Mouse (Mus musculus): Measurements from ENCODE around the gene Sirpb1c.
"Not testable (repeated sequence)": the region's sequence is repeated elsewhere in the genome, so short reads cannot be mapped to it uniquely, and the experiment has no call there.

Gene Sirpb1c

GRCm38 (mm10) chr3:15848280-15848679 is at the start of gene Sirpb1c:
Gene Sirpb1c (minus strand): TSS chr3:15848528.
- not testable (repeated sequence) for DNase-seq (ENCODE audit: low spot score in 2 of 2)

GRCm38 (mm10) chr3:15886380-15886779 is 38.1 kb upstream of the Sirpb1c start:
- no peak for DNase-seq (ENCODE audit: low spot score in 2 of 2)

GRCm38 (mm10) chr3:15855773-15856172 is 7.4 kb upstream of the Sirpb1c start:
- not testable (repeated sequence) for DNase-seq (ENCODE audit: low spot score in 2 of 2)

- DNase-seq (ENCODE audit: low spot score in 2 of 2), result no peak
These were observed 1.6 kb upstream of the Sirpb1c start for GRCm38 (mm10) chr3:15849922-15850321.

- DNase-seq (ENCODE audit: low spot score in 2 of 2), result no peak
These were observed 838 bp downstream of the Sirpb1c start for GRCm38 (mm10) chr3:15847332-15848047.

- DNase-seq (ENCODE audit: low spot score in 2 of 2), result not testable (repeated sequence)
These were observed 74.7 kb downstream of the Sirpb1c start for GRCm38 (mm10) chr3:15773642-15774041.
